Mouse (Mus musculus): ENCODE results near the gene Stx4a.

GRCm38 (mm10) chr7:127822494-127822893 is 1.6 kb upstream of the Stx4a start:
- TF ChIP-seq POLR2A (IDR thresholded peaks at IDR 0.05; ENCODE audit: control insufficient read depth, low read depth, low read length) (no peak), CTCF (IDR thresholded peaks at IDR 0.05; ENCODE audit: control insufficient read depth, insufficient read depth, insufficient replicate concordance, low read depth, low read length) (no peak)
